Mouse (Mus musculus) lung, postnatal 0 days (tissue): ENCODE measurements around the gene Ubxn2a.

ENCODE experiments used
- CTCF ChIP-seq: IDR thresholded peaks from 2 replicates; pipeline ENCODE4 v1.5.1; 2016; ENCODE audit warnings: antibody characterized with exemption, mild to moderate bottlenecking
- EP300 ChIP-seq: IDR thresholded peaks from 2 replicates; pipeline ENCODE4 v1.6.1; 2016; ENCODE audit warnings: antibody characterized with exemption, mild to moderate bottlenecking, control low read depth

DNA sequence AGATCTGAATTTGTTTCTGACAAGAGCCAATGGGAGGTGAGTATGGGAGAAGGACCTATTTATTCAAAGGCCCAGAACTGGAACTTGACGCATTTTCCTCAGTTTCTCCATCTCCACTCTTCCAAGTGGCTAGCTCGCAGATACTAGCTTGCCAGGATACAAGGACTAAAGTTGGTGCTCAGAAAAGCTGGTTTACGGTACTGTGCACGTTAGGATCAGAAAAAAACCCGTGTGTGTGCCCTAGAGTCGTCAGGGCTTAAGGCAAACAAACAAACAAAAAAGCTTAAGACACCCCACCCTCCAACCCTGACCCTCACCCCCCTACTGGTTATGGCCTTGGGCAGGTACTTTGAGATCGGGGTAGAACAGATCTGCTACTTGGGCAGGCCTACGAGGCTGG, 65.0 kb downstream of the Ubxn2a start:
- no peak for TF ChIP-seq CTCF
- no peak for TF ChIP-seq EP300
